Mouse (Mus musculus): ENCODE data around the gene Gm30302.

DNA sequence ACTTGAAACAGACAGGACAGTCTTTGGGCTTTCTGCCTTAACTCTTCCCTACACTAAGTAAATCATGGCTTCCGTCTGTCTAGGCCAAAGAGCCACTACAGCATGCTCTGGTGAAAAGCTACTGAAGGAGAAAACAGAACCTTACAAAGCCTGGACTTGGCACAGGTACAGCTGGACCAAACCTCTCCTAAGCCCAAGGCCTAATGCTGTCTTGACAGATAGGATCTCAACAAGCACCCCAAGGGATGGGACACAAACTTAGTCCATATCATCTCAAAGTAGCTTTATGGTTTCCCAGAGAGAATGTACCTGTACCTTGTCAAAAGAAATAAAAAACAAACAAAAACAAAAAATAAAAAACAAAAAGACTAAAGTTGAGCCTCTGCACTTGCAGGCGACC, 62.4 kb downstream of the Gm30302 start:
- TF ChIP-seq CTCF (IDR thresholded peaks at IDR 0.05; ENCODE audit: low read depth, low read length) (no peak), TAL1 (conservative IDR thresholded peaks at IDR 0.05; ENCODE audit: low read depth, low read length) (no peak), GATA1 (IDR thresholded peaks at IDR 0.05; ENCODE audit: borderline replicate concordance, low read length) (no peak), GATA2 (IDR thresholded peaks at IDR 0.05; ENCODE audit: borderline replicate concordance, low read depth, low read length) (no peak), POLR2AphosphoS5 (IDR thresholded peaks at IDR 0.05; ENCODE audit: insufficient replicate concordance, low read depth, low read length) (no peak)

Data from G1E (cell line).